Mouse (Mus musculus) megakaryocyte, embryonic 14.5 days (primary cell): ENCODE data around the gene Slc7a9.

ENCODE experiments used
- FLI1 ChIP-seq: IDR thresholded peaks from 2 replicates; pipeline ENCODE4 v1.6.1; 2012; ENCODE audit warnings: low read length, inconsistent platforms, mixed read lengths
- GATA1 ChIP-seq: IDR thresholded peaks from 3 replicates; pipeline ENCODE4 v1.6.1; 2012; ENCODE audit warnings: mixed read lengths, low read length, inconsistent platforms, borderline replicate concordance

DNA sequence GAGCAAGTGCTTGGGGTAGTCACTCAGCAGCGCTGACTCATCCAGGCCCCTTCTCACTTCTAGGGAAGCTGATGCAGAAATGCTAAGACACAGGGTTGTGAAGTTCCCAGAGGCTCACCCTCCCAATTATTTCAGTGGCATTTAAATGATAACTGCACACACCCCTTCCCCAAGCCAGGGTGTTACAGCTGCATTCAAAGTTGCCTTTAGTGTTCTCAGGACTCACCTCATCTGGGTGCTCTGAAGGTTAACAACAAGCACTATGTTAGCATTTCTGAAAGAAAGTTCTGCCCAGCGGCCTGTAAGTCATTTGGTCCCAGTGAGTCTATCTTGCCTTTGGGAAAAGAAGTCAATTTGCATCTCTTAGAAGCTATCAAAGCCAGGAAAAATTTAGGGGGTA, 19.3 kb downstream of the Slc7a9 start:
- no peak for TF ChIP-seq FLI1
- TF ChIP-seq GATA1 = no peak
